Mouse (Mus musculus) retina, adult 2 months (tissue): ENCODE measurements at regions not wholly inside any gene's neighbourhood (a gene's known extent, or its start where the extent isn't known, plus 50 kb on each side); places are given as distances from the start of the nearest gene placed in this dataset.

Source experiments
- DNase-seq: peaks from one replicate; pipeline ENCODE4 v3.0.0-alpha.2; 2012; ENCODE audit warnings: low read depth, low spot score

- no peak for DNase-seq
These were observed 204.0 kb upstream of the Gm21798 start for GRCm38 (mm10) chr15:64613503-64613902.

DNA sequence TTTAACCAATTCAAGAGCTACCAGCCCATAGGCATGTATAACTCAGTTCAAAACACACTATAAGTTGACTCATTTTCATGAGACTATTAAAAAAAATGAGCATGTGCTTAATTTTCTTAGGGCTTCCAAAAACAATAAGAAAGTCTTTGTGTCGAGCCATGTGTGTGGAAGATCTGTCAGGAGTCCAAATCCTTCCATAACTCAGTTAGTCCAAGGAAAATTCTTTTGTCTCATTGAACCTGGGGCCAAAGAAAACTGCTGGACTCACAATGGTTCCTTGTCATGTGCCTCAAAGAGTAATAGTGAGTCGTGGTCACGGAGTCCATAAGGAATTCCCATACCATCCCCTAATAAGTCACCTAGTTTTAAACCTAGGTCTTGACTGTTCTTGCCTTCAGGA, 199.0 kb upstream of the Gm21798 start:
- no peak for DNase-seq

- no peak for DNase-seq
These were observed 195.6 kb upstream of the Gm21798 start for GRCm38 (mm10) chr15:64621876-64622275.

DNA sequence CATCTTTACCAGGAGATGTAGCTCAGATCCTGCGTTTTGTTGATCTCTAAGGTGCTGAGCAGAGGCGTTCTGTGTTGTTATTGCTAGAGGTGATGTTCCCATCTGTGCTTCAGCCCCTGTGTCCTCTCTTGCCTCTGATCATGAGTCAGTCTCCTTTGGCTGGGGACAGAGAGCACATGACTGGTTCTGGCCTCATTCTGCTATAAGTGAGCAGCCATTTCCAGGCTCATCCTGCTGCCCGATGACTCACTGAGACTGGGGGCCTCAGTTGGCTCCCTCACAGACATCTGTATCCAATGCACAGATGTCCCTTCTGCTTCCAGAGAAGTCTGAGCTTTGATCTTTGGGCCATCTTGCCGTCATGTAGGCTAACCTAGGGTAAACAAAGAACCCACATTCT, 194.9 kb upstream of the Gm21798 start:
- DNase-seq, result no peak

GRCm38 (mm10) chr15:64626359-64626758, 191.1 kb upstream of the Gm21798 start:
- DNase-seq, result no peak

DNA sequence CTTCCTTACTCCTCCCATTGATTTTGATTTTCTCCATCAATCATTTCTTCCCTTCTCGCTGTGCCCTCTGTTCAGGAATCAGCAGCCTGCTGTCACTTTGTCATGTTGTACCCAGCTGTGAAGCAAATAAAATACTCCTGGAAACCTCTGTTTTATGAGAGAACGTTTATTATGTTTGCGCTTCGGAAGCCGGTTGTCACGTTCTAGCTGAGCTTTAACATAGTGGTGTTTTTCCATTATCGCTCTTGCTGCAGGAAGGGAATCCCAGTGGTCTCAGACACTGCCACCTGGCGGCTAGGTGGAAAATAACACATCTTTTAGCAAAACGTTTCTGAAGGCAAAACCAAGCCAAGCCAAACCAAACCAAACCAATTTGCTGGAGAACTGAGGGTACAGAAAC, 190.2 kb upstream of the Gm21798 start:
- peak; percentile 26 for DNase-seq
